In genomic region chr2:125866058-125866740, GRCm38 (mm10) we compare ENCODE assay signal across 8 mouse cellular contexts. TPM values are rescaled to one million over a fixed set of nuclear protein-coding genes. Genes with fewer than 3 reads are reported as not detected.
DNase-seq lines count a peak whose midpoint lies in the region; ATAC-seq lines count a peak whose summit lies in the region.

No protein-coding gene starts in this region.

- peak; percentile 83 for DNase-seq in 3134 (ENCODE audit: extremely low read depth, insufficient read length, low spot score)
- peak; percentile 77 to 87 for DNase-seq in adrenal gland, postnatal 36 days
- DNase-seq in heart, adult 8-10 months (ENCODE audit: low spot score): peak; percentile 48
- DNase-seq in kidney, adult 9 months: peak; percentile 72
- peak; percentile 80 for DNase-seq in liver
- DNase-seq in monocyte, adult 2 months (ENCODE audit: low read depth in 1 of 2, low spot score in 2 of 2): peak; percentile 18 to 26
- peak; percentile 18 to 24 for DNase-seq in spleen, postnatal 14 days (ENCODE audit: low spot score in 2 of 2)

- peak overlapping the region; percentile 71 for H3K4me2 ChIP-seq in embryonic facial prominence, embryonic 15.5 days (replicated peaks)

- peak overlapping the region; percentile 39 for H3K9ac ChIP-seq in embryonic facial prominence, embryonic 15.5 days

- H3K4me3 ChIP-seq in embryonic facial prominence, embryonic 15.5 days (replicated peaks): peak overlapping the region; percentile 64

- 3% methylated on average over 23 of the region's 23 CpGs for WGBS in embryonic facial prominence, embryonic 15.5 days

- no peaks in the 10 kb centered on the region for H3K27me3 ChIP-seq in embryonic facial prominence, embryonic 15.5 days

- H3K27ac ChIP-seq in embryonic facial prominence, embryonic 15.5 days (replicated peaks): peak overlapping the region; percentile 14; the same call in 1 of the 2 replicates

- peaks cover 13% of the 10 kb centered on the region for H3K4me1 ChIP-seq in embryonic facial prominence, embryonic 15.5 days

- H3K9me3 ChIP-seq in embryonic facial prominence, embryonic 15.5 days (replicated peaks): no peaks in the 10 kb centered on the region

- ATAC-seq in embryonic facial prominence, embryonic 15.5 days (ENCODE audit: insufficient number of reproducible peaks, low FRiP score, low TSS enrichment, low read depth): peak; percentile 72

- H3K36me3 ChIP-seq in embryonic facial prominence, embryonic 15.5 days: no peaks in the 10 kb centered on the region

RNA-seq across cellular contexts. Expression of gene Cops2, which starts 7.3 kb away (rescaled TPM):
- total RNA-seq in adrenal gland, postnatal 36 days (2021): 100 to 1,000 TPM; 168 TPM
- 71.4 and 72.0 TPM in 2 replicates for polyA plus RNA-seq in embryonic facial prominence, embryonic 15.5 days (2015; fragmentation: Nextera tagmentation; extraction: Ambion mirVana)
- 10 to 100 TPM; 83.2 to 94.0 (median 90.4) TPM for total RNA-seq in heart, adult 8-10 months (2022)

RNA-seq across cellular contexts. Expression of gene Galk2, which starts 7.3 kb away (rescaled TPM):
- 10 to 100 TPM; 68.1 to 80.4 TPM for total RNA-seq in adrenal gland, postnatal 36 days (2021)
- polyA plus RNA-seq in embryonic facial prominence, embryonic 15.5 days (2015; fragmentation: Nextera tagmentation; extraction: Ambion mirVana): 37.4 and 38.5 TPM in 2 replicates
- total RNA-seq in heart, adult 8-10 months (2022): 10 to 100 TPM; 10.4 to 12.2 (median 11.7) TPM

Comparison
In these comparisons a context has a peak if more than half of its experiments do, and no peak if none do; other contexts are left out.
1. Peak in every context shown above with its lines: DNase-seq, ATAC-seq, H3K4me3 ChIP-seq and H3K27ac ChIP-seq.
2. DNase-seq: peak in every context shown above with its lines; median percentile 83 in 3134; 82 in adrenal gland, postnatal 36 days; 80 in liver; 72 in kidney, adult 9 months; 48 in heart, adult 8-10 months; 22 in monocyte, adult 2 months; 21 in spleen, postnatal 14 days.
3. RNA of gene Galk2, which starts 7.3 kb away (total RNA-seq): 68.1 to 80.4 TPM in adrenal gland, postnatal 36 days; 10.4 to 12.2 TPM in heart, adult 8-10 months; every median in the first group is over 4 times any median in the second.